Mouse (Mus musculus) layer of hippocampus, postnatal 25 days (tissue): ENCODE measurements around the gene Adamts2. TPM values are rescaled to one million over a fixed set of nuclear protein-coding genes. Genes with fewer than 3 reads are reported as not detected.
A peak's percentile ranks its signal among the peaks of the same experiment; 100 is the strongest.

Experiments
- DNase-seq, 2 experiments: peaks; one replicate each; pipeline ENCODE4 v3.0.0; 2022; ENCODE audit warnings: mixed read lengths in 2 of 2, low spot score in 1 of 2; ENCODE audit errors: extremely low spot score in 1 of 2
- total RNA-seq, 2 experiments: library from RNA; stranded (reverse); gene quantifications; 2 replicates each; pipeline ENCODE4 v1.2.3; 2021

Adamts2 gene
- total RNA-seq: 10 to 100 TPM in 1 of 2 experiments, 1 to 10 TPM in 1; 9.0 to 13.5 TPM

DNA sequence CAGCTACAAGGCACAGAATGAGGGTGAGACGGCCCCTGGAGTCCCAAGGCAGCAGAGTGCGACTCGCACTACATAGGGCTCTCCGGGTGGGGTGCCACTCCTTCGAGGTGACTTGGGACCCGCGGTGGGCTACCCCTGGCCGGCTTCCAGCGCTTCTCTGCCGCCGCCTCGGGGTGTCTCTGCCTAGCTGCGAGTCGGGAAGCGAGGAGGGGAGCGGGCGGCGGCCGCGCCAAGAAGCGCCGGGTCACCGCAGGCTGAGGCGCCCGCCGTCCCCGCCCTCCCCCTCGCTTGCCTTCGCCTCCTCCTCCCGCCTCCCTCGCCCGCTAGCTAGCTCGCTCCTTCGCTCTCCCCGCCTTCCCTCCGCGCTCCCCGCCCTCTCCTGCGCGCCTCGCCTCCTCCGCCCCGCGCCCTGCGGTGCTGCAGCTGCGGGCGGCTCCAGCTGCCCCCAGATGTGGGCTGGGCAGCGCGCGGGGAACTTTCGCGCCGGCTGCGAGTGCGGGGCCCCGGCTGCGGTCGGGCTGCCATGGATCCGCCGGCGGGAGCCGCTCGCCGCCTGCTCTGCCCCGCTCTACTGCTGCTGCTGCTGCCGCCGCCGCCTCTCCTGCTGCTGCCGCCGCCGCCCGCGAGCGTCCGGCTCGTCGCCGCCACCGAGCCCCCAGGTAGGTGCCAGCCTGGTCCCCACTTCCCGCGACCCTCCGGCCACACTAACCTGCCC lies at the start of gene Adamts2:
Gene Adamts2, plus strand, starts transcription at position 444 of the 715 bp plus-strand sequence.
- DNase-seq: peak; percentile 38 to 39

GRCm38 (mm10) chr11:50557064-50557463 lies 44.8 kb upstream of the Adamts2 start:
- DNase-seq: no peak

- DNase-seq: no peak
Measured at GRCm38 (mm10) chr11:50559108-50559507, 42.8 kb upstream of the Adamts2 start.

GRCm38 (mm10) chr11:50565466-50566211 lies 36.2 kb upstream of the Adamts2 start:
- no peak for DNase-seq

GRCm38 (mm10) chr11:50571448-50571847 lies 30.4 kb upstream of the Adamts2 start:
- DNase-seq: no peak

GRCm38 (mm10) chr11:50576521-50576920 lies 25.4 kb upstream of the Adamts2 start:
- no peak for DNase-seq

GRCm38 (mm10) chr11:50587026-50587425 lies 14.9 kb upstream of the Adamts2 start:
- DNase-seq: peak; percentile 26 to 56

DNA sequence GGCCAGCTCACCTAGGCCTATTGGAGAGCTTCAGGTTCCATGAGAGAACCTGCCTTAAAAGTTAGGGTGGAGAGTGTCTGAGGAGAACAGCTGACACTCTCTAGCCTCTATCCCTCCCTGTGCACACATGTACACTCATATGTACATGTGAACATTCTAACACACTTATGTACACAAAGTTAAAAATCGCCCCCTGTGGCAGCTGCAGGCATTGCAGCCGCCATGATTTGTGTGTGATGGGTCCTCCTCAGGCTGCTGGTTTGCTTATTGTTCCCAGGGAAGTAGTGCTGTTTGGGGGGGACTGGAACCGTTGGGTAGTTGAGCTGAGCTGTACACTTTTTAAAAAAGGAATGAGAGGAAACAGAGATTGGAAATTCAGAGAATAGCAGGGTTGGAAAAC lies 14.1 kb upstream of the Adamts2 start:
- DNase-seq: peak; percentile 36 to 66

GRCm38 (mm10) chr11:50589060-50589459 lies 12.8 kb upstream of the Adamts2 start:
- peak in 1 of 2 experiments; percentile 66 for DNase-seq

DNA sequence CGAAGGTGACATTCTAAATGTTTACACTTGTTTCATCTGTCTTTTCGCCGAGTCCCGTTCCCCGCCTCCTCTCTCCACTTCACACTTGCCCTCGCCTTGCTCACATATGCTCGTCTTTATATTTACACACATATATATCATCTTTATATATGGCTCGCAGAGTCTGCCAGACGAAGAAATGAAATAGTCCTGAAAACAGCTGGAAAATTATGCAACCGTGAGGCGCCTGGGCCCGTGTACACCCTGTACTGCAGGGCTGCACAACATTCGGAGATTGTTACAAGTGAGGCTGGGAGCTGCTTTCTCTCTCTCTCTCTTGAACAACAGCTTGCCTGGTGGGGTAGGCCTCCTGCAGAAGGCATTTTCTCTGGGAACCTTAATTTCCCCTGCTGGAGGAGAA lies 10.8 kb upstream of the Adamts2 start:
- no peak for DNase-seq

GRCm38 (mm10) chr11:50592892-50593553 lies 8.9 kb upstream of the Adamts2 start:
- no peak for DNase-seq

- DNase-seq: no peak
Measured at GRCm38 (mm10) chr11:50596571-50596970, 5.3 kb upstream of the Adamts2 start.

GRCm38 (mm10) chr11:50599156-50599555 lies 2.7 kb upstream of the Adamts2 start:
- no peak for DNase-seq

DNA sequence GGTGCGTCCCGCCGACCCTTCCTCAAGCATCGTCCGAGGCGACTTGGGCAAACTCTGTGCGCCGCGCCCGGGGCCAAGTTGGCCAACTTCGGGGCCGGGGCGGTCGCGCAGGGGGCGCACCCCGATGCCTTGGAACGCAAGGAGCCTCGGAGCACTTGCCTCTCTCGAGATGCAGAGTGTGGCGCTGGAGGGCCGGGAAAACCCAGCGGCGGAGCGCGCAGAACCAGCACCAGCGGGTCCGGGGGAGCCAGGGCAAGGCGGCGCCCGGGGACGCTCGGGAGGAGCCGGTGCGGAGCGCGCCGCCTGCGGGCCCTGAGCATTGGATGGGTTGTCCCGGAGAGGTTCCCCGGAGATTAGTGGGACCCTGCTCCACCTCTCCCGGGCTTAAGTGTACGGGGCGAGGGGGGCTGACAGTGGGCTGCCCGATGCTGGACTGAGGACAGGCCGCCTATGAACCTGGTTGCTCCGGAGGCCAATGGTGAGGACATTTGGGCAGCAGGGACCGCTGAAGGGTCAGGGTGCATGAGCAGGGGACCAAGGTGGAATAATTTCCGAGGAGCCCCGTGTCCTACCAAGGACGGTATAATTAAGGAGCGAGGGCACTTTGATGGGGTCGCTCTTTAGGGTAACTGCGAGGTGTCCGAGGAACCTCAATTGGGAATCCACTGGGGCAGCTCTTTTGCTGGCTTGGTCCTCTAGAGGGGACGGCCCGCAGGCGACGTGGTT lies 635 bp downstream of the Adamts2 start:
- DNase-seq: peak; percentile 28 to 40

- DNase-seq: peak in 1 of 2 experiments; percentile 45
Measured at GRCm38 (mm10) chr11:50603082-50603910, 1.4 kb downstream of the Adamts2 start.

- DNase-seq: no peak
Measured at GRCm38 (mm10) chr11:50604371-50604770, 2.5 kb downstream of the Adamts2 start.

DNA sequence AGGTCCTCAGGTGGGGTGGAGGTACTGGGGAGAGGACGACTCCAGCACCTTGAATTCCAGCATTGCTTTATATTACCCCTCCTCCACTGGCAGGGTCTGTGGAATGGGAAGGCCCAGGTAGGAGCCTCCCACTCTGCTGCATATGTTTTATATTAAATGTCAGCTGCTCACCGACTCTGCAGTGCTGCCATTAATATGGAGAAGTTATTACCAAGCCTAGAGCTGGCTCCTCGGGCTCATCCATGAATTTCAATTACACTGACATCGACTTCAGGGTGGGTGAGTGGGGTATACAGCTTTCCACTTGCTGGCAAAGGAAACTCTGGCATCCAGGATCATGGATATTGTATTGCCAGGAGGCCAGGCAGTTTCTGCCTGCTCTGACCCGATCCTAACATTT lies 9.3 kb downstream of the Adamts2 start:
- DNase-seq: no peak

GRCm38 (mm10) chr11:50617015-50617543 lies 15.2 kb downstream of the Adamts2 start:
- no peak for DNase-seq

- no peak for DNase-seq
Measured at GRCm38 (mm10) chr11:50620926-50621325, 19.0 kb downstream of the Adamts2 start.
